Mouse (Mus musculus) neural tube, embryonic 14.5 days (tissue): Measurements from ENCODE around the gene Arxes1. TPM values are rescaled to one million over a fixed set of nuclear protein-coding genes. Genes with fewer than 3 reads are reported as not detected.
A peak's percentile ranks its signal among the peaks of the same experiment; 100 is the strongest.
"Not testable (repeated sequence)": the region's sequence is repeated elsewhere in the genome, so short reads cannot be mapped to it uniquely, and the experiment has no call there.

ENCODE experiments used
- ATAC-seq: fragments of 200-750 bp; cut with Nextera tagmentation; 2 replicates; pipeline ENCODE4 v1.8.0; 2017; ENCODE audit warnings: low read depth, mild to moderate bottlenecking, moderate TSS enrichment, moderate library complexity
- H3K27ac ChIP-seq: fragments of 300-500 bp; sonication (generic); 2 replicates; pipeline ENCODE4 v1.5.1; 2014; ENCODE audit warnings: low read depth, mild to moderate bottlenecking, control low read depth, low read length, moderate library complexity, mixed read lengths
- H3K27me3 ChIP-seq: fragments of 300-500 bp; sonication (generic); 2 replicates; pipeline ENCODE4 v1.6.1; 2014; ENCODE audit warnings: low read length; ENCODE audit not compliant: control insufficient read depth, insufficient read depth
- H3K36me3 ChIP-seq: fragments of 300-500 bp; sonication (generic); 2 replicates; pipeline ENCODE4 v1.6.1; 2014; ENCODE audit warnings: low read length, mixed read lengths; ENCODE audit not compliant: control insufficient read depth, insufficient read depth
- H3K4me1 ChIP-seq: fragments of 300-500 bp; sonication (generic); 2 replicates; pipeline ENCODE4 v1.6.1; 2014; ENCODE audit warnings: low read length; ENCODE audit not compliant: control insufficient read depth, insufficient read depth
- H3K4me2 ChIP-seq: fragments of 300-500 bp; sonication (generic); 2 replicates; pipeline ENCODE4 v1.6.1; 2014; ENCODE audit warnings: mild to moderate bottlenecking, low read depth, low read length, control low read depth
- H3K4me3 ChIP-seq: fragments of 300-500 bp; sonication (generic); 2 replicates; pipeline ENCODE4 v1.5.1; 2014; ENCODE audit warnings: low read depth, low read length, control low read depth, mixed read lengths
- H3K9ac ChIP-seq: fragments of 300-500 bp; sonication (generic); replicated peaks from 2 replicates; pipeline ENCODE4 v1.6.1; 2014; ENCODE audit warnings: low read depth, mild to moderate bottlenecking, control low read depth, low read length, mixed read lengths
- H3K9me3 ChIP-seq: fragments of 300-500 bp; sonication (generic); 2 replicates; pipeline ENCODE4 v1.6.1; 2016; ENCODE audit warnings: low read length; ENCODE audit not compliant: control insufficient read depth
- WGBS: fragments of 180-500 bp; shearing (Covaris S2); extraction: QIAGEN DNeasy Blood & Tissue Kit; methylation state at CpG from one replicate; pipeline ENCODE4 v1.1.7; 2014; 5-methylcytosine and 5-hydroxymethylcytosine counted together
- polyA plus RNA-seq: library from polyadenylated mRNA; unstranded; fragments of >200 nt; fragmentation: Nextera tagmentation; extraction: Ambion mirVana; gene quantifications from 2 replicates; pipeline ENCODE4 v1.2.1, GENCODE M21; 2014

The Arxes1 gene
- polyA plus RNA-seq, result 145 and 160 TPM in 2 replicates

DNA sequence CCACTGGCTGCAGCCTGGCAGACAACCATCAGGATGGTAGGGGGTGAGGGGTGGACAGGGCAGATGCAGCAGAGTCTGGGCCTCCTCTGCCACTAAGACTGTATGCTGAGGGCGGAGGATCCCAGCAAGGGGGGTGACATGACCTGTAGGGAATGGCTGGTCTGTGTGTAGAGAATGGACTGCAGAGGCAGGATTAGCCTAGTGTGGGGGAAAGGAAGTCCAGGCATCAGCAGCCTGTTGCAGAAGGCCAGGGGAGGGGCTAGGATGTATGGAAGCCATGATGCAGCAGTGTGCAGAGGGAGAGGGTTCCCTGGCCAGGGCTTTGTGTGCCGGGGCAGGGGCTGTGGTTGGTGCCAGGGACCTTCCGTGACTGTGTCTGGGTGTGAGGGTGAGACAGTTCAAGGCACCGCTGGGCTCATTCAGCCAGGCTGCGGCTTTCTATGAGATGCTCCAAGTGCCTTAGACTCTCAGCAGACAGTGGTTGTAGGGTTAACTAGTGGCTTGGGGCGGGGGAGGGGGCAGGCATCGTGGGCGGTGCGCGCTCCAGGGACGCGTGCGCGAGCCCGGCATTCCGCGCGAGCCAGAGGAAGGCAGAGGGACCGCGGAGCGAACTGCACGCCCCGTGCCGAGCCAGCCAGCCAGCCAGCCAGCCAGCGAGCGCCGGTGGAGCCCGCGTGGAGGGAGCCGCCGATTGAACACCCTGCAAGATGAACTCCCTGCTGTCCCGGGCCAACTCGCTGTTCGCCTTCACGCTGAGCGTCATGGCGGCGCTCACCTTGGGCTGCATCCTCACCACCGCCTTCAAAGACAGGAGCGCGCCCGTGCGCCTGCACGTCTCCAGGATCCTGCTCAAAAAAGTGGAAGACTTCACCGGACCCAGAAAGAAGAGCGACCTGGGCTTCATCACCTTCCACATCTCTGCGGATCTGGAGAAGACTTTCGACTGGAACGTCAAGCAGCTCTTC lies at the start of gene Arxes1:
Gene Arxes1 (plus strand): TSS at position 569 of the 965 bp plus-strand sequence.
- H3K27ac ChIP-seq, H3K36me3 ChIP-seq, H3K9me3 ChIP-seq, H3K27me3 ChIP-seq, H3K4me1 ChIP-seq, H3K9ac ChIP-seq: not testable (repeated sequence)
- H3K4me3 ChIP-seq, result peak within 1 kb of the TSS; percentile 26
- 38% methylated on average over 3 of the region's 49 CpGs for WGBS
- peak; percentile 96 for ATAC-seq
- peak within 1 kb of the TSS; percentile 46 for H3K4me2 ChIP-seq

DNA sequence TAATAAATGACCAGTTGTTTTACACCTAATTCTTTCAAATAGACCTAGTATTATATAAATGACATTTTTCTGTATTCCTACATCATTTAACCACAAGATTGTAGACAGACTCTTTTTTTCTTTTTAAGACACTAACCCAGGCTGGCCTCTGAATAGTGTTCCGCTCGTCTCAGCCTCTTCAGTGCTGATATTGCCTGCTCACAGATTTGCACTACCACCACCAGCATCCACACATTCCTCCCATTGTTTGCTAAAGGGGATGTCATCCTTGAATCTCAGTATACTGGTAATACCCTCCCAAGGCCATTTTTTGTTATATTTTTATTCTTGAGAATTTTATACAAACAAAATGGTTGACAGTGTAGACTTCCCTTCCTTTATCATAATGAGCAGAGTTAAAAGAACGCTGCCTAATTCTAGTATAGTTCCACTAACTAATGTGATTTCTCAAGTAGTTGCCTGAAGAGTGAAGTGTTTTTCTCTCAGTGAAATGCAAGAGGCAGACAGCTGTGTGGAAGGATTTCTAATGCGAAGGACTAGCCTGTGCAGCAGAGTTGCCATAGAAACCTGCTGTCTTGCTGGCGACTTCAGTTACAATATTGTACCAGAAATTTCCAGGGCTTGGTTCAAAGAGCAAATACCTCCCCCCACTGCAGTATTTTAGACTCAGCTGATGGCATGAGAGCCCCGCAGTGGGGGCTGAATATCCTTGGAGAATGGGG lies 48.5 kb upstream of the Arxes1 start:
- WGBS, result 54% methylated on average over 6 of the region's 6 CpGs
- no peak for ATAC-seq
- H3K9ac ChIP-seq, result no peak overlapping the region
- no peaks in the 10 kb centered on the region for H3K4me1 ChIP-seq
- no peaks in the 10 kb centered on the region for H3K36me3 ChIP-seq
- H3K27ac ChIP-seq, result no peak overlapping the region; the same call in 1 of the 2 replicates
- no peaks in the 10 kb centered on the region for H3K9me3 ChIP-seq
- H3K4me3 ChIP-seq, result no peak overlapping the region
- H3K27me3 ChIP-seq, result no peaks in the 10 kb centered on the region
- no peak overlapping the region for H3K4me2 ChIP-seq

DNA sequence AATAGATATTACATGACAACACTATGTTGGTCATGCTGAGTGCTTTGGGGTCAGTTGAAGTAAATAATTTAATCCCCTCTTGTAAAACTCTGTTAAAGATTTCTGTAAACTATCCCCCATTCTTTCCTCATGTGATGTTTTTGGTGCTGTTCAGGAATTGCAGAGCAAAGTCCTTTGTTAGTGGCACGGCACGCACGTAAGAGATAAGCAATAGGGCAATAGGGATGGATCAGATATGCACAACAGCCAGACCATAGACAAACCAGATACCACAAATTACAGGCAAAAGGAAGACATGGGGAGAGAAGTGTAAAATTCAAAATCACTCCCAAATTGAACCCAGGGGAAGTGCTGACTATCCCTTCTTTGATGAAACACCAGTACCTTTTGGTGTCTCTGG lies 46.9 kb upstream of the Arxes1 start:
- WGBS, result 96% methylated on average over 3 of the region's 3 CpGs
- no peaks in the 10 kb centered on the region for H3K27me3 ChIP-seq
- H3K9ac ChIP-seq, result no peak overlapping the region
- no peak overlapping the region for H3K27ac ChIP-seq
- no peaks in the 10 kb centered on the region for H3K36me3 ChIP-seq
- ATAC-seq, result no peak
- H3K9me3 ChIP-seq, result no peaks in the 10 kb centered on the region
- no peak overlapping the region for H3K4me2 ChIP-seq
- H3K4me3 ChIP-seq, result no peak overlapping the region
- H3K4me1 ChIP-seq, result no peaks in the 10 kb centered on the region

DNA sequence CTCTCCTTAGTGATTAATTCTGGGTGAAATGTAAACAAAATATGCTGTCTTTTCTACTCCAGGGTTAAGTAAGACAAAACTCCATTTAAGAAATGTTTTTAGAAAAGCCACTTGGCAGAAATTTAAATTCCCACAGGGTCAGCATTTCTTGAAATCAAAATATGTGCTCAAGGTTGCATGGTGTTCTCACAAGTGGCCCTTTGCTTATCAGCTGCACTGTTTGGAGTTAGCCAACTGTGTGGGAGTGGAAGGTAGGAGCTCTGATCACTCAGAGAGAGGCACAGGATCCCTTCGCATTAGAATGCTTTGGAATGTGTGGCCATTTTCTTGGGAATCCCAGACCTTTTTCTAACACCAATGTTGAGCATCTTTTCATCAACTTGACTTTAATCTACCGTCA lies 42.5 kb upstream of the Arxes1 start:
- no peaks in the 10 kb centered on the region for H3K27me3 ChIP-seq
- no peaks in the 10 kb centered on the region for H3K36me3 ChIP-seq
- H3K9me3 ChIP-seq, result no peaks in the 10 kb centered on the region
- H3K27ac ChIP-seq, result no peak overlapping the region
- H3K4me3 ChIP-seq, result no peak overlapping the region
- H3K9ac ChIP-seq, result no peak overlapping the region
- no peak overlapping the region for H3K4me2 ChIP-seq
- ATAC-seq, result no peak
- no peaks in the 10 kb centered on the region for H3K4me1 ChIP-seq
- WGBS, result 82% methylated on average over 2 of the region's 2 CpGs

DNA sequence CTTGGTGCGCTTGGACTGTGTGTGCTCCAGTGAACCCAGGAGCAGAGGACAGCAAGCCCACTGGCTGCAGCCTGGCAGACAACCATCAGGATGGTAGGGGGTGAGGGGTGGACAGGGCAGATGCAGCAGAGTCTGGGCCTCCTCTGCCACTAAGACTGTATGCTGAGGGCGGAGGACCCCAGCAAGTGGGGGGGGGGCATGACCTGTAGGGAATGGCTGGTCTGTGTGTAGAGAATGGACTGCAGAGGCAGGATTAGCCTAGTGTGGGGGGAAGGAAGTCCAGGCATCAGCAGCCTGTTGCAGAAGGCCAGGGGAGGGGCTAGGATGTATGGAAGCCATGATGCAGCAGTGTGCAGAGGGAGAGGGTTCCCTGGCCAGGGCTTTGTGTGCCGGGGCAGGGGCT lies 40.0 kb upstream of the Arxes1 start:
- H3K36me3 ChIP-seq, H3K9me3 ChIP-seq, H3K4me1 ChIP-seq, H3K9ac ChIP-seq, H3K4me3 ChIP-seq, H3K27ac ChIP-seq, H3K27me3 ChIP-seq: not testable (repeated sequence)
- 39% methylated on average over 2 of the region's 3 CpGs for WGBS
- H3K4me2 ChIP-seq, result 0 out of 2 replicates have a peak overlapping the region, but pooled peaks have one; percentile 11
- ATAC-seq, result peak; percentile 95

DNA sequence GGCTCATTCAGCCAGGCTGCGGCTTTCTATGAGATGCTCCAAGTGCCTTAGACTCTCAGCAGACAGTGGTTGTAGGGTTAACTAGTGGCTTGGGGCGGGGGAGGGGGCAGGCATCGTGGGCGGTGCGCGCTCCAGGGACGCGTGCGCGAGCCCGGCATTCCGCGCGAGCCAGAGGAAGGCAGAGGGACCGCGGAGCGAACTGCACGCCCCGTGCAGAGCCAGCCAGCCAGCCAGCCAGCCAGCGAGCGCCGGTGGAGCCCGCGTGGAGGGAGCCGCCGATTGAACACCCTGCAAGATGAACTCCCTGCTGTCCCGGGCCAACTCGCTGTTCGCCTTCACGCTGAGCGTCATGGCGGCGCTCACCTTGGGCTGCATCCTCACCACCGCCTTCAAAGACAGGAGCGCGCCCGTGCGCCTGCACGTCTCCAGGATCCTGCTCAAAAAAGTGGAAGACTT lies 39.5 kb upstream of the Arxes1 start, which contains the start of gene Arxes2:
Gene Arxes2 (plus strand): TSS at position 161 of the 456 bp plus-strand sequence.
- not testable (repeated sequence) for H3K27ac ChIP-seq, H3K9ac ChIP-seq

DNA sequence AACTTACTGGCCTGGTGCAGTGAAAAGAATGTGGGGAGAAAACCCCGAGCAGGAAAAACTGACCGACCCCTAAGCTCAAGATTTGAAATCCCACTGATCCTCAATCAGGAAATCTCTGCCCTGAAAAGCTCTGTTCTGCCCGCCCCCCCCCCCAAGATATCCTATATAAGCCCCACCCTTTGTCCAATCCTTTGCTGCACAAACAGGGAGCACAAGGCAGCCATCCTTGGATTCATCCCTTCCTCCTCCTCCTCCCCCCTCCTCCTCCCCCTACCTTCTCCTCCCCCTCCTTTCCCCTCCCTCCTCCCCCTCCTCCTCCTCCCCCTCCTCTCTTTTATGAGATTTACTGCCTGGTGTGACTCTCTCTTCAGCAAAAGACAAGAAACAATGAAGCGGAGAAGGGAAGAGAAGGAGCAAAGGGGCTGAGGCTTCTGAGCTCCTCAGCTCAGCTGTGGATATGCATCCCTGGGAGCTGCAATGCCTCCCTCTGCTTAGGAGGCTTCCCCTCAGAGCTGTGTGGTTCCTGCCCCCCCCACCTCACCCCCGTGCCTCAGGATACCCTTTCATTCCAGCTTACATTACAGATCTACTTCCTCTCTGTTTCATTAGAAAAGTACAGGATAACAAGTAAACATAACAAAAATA lies 25.8 kb upstream of the Arxes1 start:
- Histone ChIP-seq H3K27me3 (no peaks in the 10 kb centered on the region), H3K4me3 (no peak overlapping the region), H3K9ac (no peak overlapping the region), H3K27ac (no peak overlapping the region), H3K4me2 (no peak overlapping the region), H3K9me3 (no peaks in the 10 kb centered on the region), H3K4me1 (no peaks in the 10 kb centered on the region), H3K36me3 (no peaks in the 10 kb centered on the region)
- ATAC-seq, result peak; percentile 63; the same call in 1 of the 2 replicates
- 15% methylated on average over 4 of the region's 5 CpGs for WGBS

More for the DNA sequence above, 39.5 kb upstream of the Arxes1 start, which contains the start of gene Arxes2:
- Histone ChIP-seq H3K4me3 (peak within 1 kb of the TSS; percentile 27), H3K4me2 (peak within 1 kb of the TSS; percentile 33; the same call in 1 of the 2 replicates)
- WGBS, result 4% methylated on average over 5 of the region's 39 CpGs
- not testable (repeated sequence) for H3K27me3 ChIP-seq, H3K36me3 ChIP-seq, H3K9me3 ChIP-seq, H3K4me1 ChIP-seq
- ATAC-seq, result peak; percentile 93

DNA sequence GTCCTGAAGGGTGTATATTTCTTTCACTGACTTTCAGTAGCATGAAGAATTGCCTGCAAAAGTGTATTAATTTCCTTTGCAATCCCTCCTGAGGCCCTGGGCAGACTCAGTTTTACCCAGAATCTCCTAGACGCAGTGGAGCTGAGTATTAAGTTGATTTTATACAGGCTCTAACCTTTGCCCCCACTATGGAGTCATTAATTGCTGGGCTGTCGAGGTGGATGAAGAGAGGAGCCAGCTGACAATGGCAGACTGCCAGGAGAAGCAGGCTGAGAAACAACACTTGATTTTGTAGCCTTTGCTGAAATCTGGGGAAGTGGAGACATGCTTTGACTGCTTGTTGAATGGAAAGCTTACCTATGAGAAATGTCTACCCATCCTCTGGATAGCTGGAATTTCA lies 18.8 kb upstream of the Arxes1 start:
- H3K4me2 ChIP-seq, result no peak overlapping the region
- H3K9ac ChIP-seq, result no peak overlapping the region
- no peaks in the 10 kb centered on the region for H3K36me3 ChIP-seq
- H3K27me3 ChIP-seq, result no peaks in the 10 kb centered on the region
- H3K27ac ChIP-seq, result no peak overlapping the region
- H3K9me3 ChIP-seq, result no peaks in the 10 kb centered on the region
- no peak overlapping the region for H3K4me3 ChIP-seq
- no peaks in the 10 kb centered on the region for H3K4me1 ChIP-seq
- no peak for ATAC-seq
- WGBS, result 9% methylated on average over 2 of the region's 2 CpGs
